Comparison of ENCODE assay signal across 13 mouse cellular contexts in the genomic region with DNA sequence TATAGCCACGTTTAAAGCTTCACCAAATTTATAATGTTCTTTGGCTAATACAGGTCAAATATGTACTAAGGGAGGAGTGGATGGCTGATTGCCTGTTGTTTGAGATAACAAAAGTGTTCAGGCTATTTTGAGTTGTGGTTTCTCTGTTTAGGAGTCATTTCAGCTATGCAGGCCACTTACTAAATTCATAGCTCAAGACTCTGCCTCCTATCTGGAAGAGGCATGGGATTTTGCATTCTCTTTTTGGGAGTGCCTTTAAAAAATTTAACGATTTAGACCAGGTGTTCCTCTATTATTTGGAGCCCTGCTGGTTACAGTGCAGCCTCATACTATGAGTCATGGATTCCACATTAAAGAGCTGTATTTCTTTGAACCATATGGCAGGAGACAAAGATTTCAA. TPM values are rescaled to one million over a fixed set of nuclear protein-coding genes. Genes with fewer than 3 reads are reported as not detected.
DNase-seq lines count a peak whose midpoint lies in the region; ATAC-seq and TF ChIP-seq lines count a peak whose summit lies in the region.
"Had no signal": no experiment of that assay in that cellular context is flagged by ENCODE, and none has a peak within 500 bp of the region (broad histone marks: within the 10 kb centered on the region; RNA-seq: fewer than 3 reads in every experiment).

No protein-coding gene starts in this region.

- H3K4me1 ChIP-seq in heart, embryonic 11.5 days (ENCODE audit: control insufficient read depth, insufficient read depth, low read length): peaks cover 34% of the 10 kb centered on the region
- H3K4me1 ChIP-seq in liver, embryonic 15.5 days (replicated peaks): peaks cover 59% of the 10 kb centered on the region
- no peaks in the 10 kb centered on the region for H3K4me1 ChIP-seq in midbrain, embryonic 16.5 days (ENCODE audit: control insufficient read depth, insufficient read depth, low read length)
- H3K4me1 ChIP-seq: embryonic facial prominence, embryonic 12.5 days had no signal

- no peak for ATAC-seq in heart, embryonic 11.5 days (replicated peaks; ENCODE audit: insufficient number of reproducible peaks, low FRiP score, low TSS enrichment)
- peak; percentile 81 for ATAC-seq in common myeloid progenitor, adult 5-6 weeks (replicated peaks; ENCODE audit: low read depth, poor library complexity, severe bottlenecking)
- ATAC-seq in liver, embryonic 15.5 days (ENCODE audit: insufficient read depth): peak; percentile 75
- ATAC-seq in midbrain, embryonic 16.5 days: no peak
- no peak for ATAC-seq in cerebellum, adult (ENCODE audit: insufficient number of reproducible peaks, low FRiP score, low TSS enrichment)

- no peak for TF ChIP-seq CTCF in C2C12 (IDR thresholded peaks at IDR 0.05; ENCODE audit: control insufficient read depth, insufficient read depth, insufficient read length)

- no peak for DNase-seq in heart, postnatal 4 days
- DNase-seq in layer of hippocampus, adult 11-12 months (ENCODE audit: low spot score): no peak
- DNase-seq: gastrocnemius, postnatal 25 days; left cerebral cortex, postnatal 4 days; thymus, adult 18-20 months had no signal

- H3K79me3 ChIP-seq in C2C12 (ENCODE audit: low read depth): peaks cover 92% of the 10 kb centered on the region

- no peaks in the 10 kb centered on the region for H3K27me3 ChIP-seq in heart, embryonic 11.5 days (ENCODE audit: control insufficient read depth, insufficient read depth, low read length)
- no peaks in the 10 kb centered on the region for H3K27me3 ChIP-seq in C2C12 (ENCODE audit: control insufficient read depth, insufficient read depth, insufficient read length)
- no peaks in the 10 kb centered on the region for H3K27me3 ChIP-seq in liver, embryonic 15.5 days
- H3K27me3 ChIP-seq in midbrain, embryonic 16.5 days (ENCODE audit: control insufficient read depth, insufficient read depth, low read depth, low read length): no peaks in the 10 kb centered on the region
- H3K27me3 ChIP-seq: embryonic facial prominence, embryonic 12.5 days; neural tube, embryonic 12.5 days had no signal

- no peaks in the 10 kb centered on the region for H3K9me3 ChIP-seq in heart, embryonic 11.5 days (replicated peaks; ENCODE audit: control insufficient read depth, low read length)
- H3K9me3 ChIP-seq in liver, embryonic 15.5 days (replicated peaks): no peaks in the 10 kb centered on the region
- no peaks in the 10 kb centered on the region for H3K9me3 ChIP-seq in midbrain, embryonic 16.5 days (replicated peaks; ENCODE audit: control insufficient read depth, low read length, poor library complexity, severe bottlenecking)
- H3K9me3 ChIP-seq: embryonic facial prominence, embryonic 12.5 days; neural tube, embryonic 12.5 days had no signal

- peak overlapping the region; percentile 47 for H3K4me2 ChIP-seq in heart, embryonic 11.5 days
- peak overlapping the region; percentile 39 for H3K4me2 ChIP-seq in liver, embryonic 15.5 days
- no peak overlapping the region for H3K4me2 ChIP-seq in midbrain, embryonic 16.5 days (ENCODE audit: low read length)
- H3K4me2 ChIP-seq: embryonic facial prominence, embryonic 12.5 days; neural tube, embryonic 12.5 days had no signal

- H3K36me3 ChIP-seq in heart, embryonic 11.5 days (ENCODE audit: control insufficient read depth, insufficient read depth, low read length): no peaks in the 10 kb centered on the region
- H3K36me3 ChIP-seq in C2C12 (ENCODE audit: control insufficient read depth, insufficient read depth): peaks cover 25% of the 10 kb centered on the region
- H3K36me3 ChIP-seq in liver, embryonic 15.5 days (replicated peaks): no peaks in the 10 kb centered on the region
- no peaks in the 10 kb centered on the region for H3K36me3 ChIP-seq in midbrain, embryonic 16.5 days (ENCODE audit: control insufficient read depth, insufficient read depth, low read length)
- H3K36me3 ChIP-seq: embryonic facial prominence, embryonic 12.5 days; neural tube, embryonic 12.5 days had no signal

- WGBS in heart, embryonic 11.5 days (ENCODE audit: insufficient replicate concordance): 21% methylated on average over 2 of the region's 2 CpGs
- 10% methylated on average over 2 of the region's 2 CpGs for WGBS in liver, embryonic 15.5 days (ENCODE audit: insufficient replicate concordance)
- WGBS in midbrain, embryonic 16.5 days: 76% methylated on average over 2 of the region's 2 CpGs

- peaks cover 100% of the 10 kb centered on the region for H3K79me2 ChIP-seq in C2C12 (ENCODE audit: control insufficient read depth, insufficient read depth)

- H3ac ChIP-seq in C2C12 (ENCODE audit: control insufficient read depth, insufficient read length, low read depth): no peak overlapping the region

- H3K4me3 ChIP-seq in heart, embryonic 11.5 days (ENCODE audit: low read depth, low read length): no peak overlapping the region
- no peak overlapping the region for H3K4me3 ChIP-seq in C2C12 (ENCODE audit: insufficient read depth, poor library complexity, severe bottlenecking)
- H3K4me3 ChIP-seq in liver, embryonic 15.5 days (replicated peaks): no peak overlapping the region
- H3K4me3 ChIP-seq in midbrain, embryonic 16.5 days (ENCODE audit: low read depth, low read length): no peak overlapping the region
- H3K4me3 ChIP-seq: embryonic facial prominence, embryonic 12.5 days; neural tube, embryonic 12.5 days had no signal

- 0 out of 2 replicates have a peak overlapping the region, but pooled peaks have one; percentile 32 for H3K27ac ChIP-seq in heart, embryonic 11.5 days (ENCODE audit: low read depth, low read length)
- H3K27ac ChIP-seq in liver, embryonic 15.5 days (replicated peaks): peak overlapping the region; percentile 71
- no peak overlapping the region for H3K27ac ChIP-seq in midbrain, embryonic 16.5 days (ENCODE audit: low read length)
- H3K27ac ChIP-seq: embryonic facial prominence, embryonic 12.5 days; neural tube, embryonic 12.5 days had no signal

- no peak overlapping the region for H3K9ac ChIP-seq in heart, embryonic 11.5 days (ENCODE audit: low read depth, low read length)
- H3K9ac ChIP-seq in liver, embryonic 15.5 days: no peak overlapping the region
- no peak overlapping the region for H3K9ac ChIP-seq in midbrain, embryonic 16.5 days (ENCODE audit: low read depth, low read length)
- H3K9ac ChIP-seq: embryonic facial prominence, embryonic 12.5 days; neural tube, embryonic 12.5 days had no signal

TF ChIP-seq in C2C12, 6 proteins besides CTCF, POLR2A, EP300 and RAD21:
- peak; percentile 55 for TF ChIP-seq MYOD1 (IDR thresholded peaks at IDR 0.05; ENCODE audit: control insufficient read depth, insufficient read length, low read depth)
- TF ChIP-seq MAX (IDR thresholded peaks at IDR 0.05): no peak
- TF ChIP-seq FOSL1 (IDR thresholded peaks at IDR 0.05; ENCODE audit: insufficient read depth, low read length, poor library complexity, severe bottlenecking): peak; percentile 42

RNA-seq across cellular contexts. Expression of a gene that starts 9.2 kb away (rescaled TPM):
- 78.8 and 101 TPM in 2 replicates for polyA plus RNA-seq in heart, embryonic 11.5 days (2014; fragmentation: Nextera tagmentation; extraction: Ambion mirVana)
- 100 to 1,000 TPM; 200 to 201 TPM for total RNA-seq in heart, postnatal 4 days (2021)
- polyA plus RNA-seq in C2C12 (2012; fragmentation: generic; extraction: Trizol): 129 TPM
- total RNA-seq in common myeloid progenitor, adult 5-6 weeks (2017): 38.3 and 46.9 TPM in 2 replicates
- 17.0 and 18.0 TPM in 2 replicates for polyA plus RNA-seq in liver, embryonic 15.5 days (2015; fragmentation: Nextera tagmentation; extraction: Ambion mirVana)
- 11.9 and 12.6 TPM in 2 replicates for polyA plus RNA-seq in midbrain, embryonic 16.5 days (2015; fragmentation: Nextera tagmentation; extraction: Ambion mirVana)

Comparison
In these comparisons a context has a peak if more than half of its experiments do, and no peak if none do; other contexts are left out.
1. ATAC-seq: peak in common myeloid progenitor, adult 5-6 weeks (single experiment) and liver, embryonic 15.5 days (single experiment); none in heart, embryonic 11.5 days (single experiment), midbrain, embryonic 16.5 days (single experiment) and cerebellum, adult (single experiment).